ENCODE assay signal across 24 mouse cellular contexts in genomic region chr1:37583795-37584464, GRCm38 (mm10). TPM values are rescaled to one million over a fixed set of nuclear protein-coding genes. Genes with fewer than 3 reads are reported as not detected.
DNase-seq lines count a peak whose midpoint lies in the region; ATAC-seq lines count a peak whose summit lies in the region.
"Had no signal": no experiment of that assay in that cellular context is flagged by ENCODE, and none has a peak within 500 bp of the region (broad histone marks: within the 10 kb centered on the region; RNA-seq: fewer than 3 reads in every experiment).

No protein-coding gene starts in this region.

- H3K9me3 ChIP-seq in intestine, embryonic 14.5 days (ENCODE audit: control insufficient read depth, low read length): no peaks in the 10 kb centered on the region
- no peaks in the 10 kb centered on the region for H3K9me3 ChIP-seq in limb, embryonic 15.5 days
- no peaks in the 10 kb centered on the region for H3K9me3 ChIP-seq in kidney, embryonic 15.5 days (replicated peaks)
- H3K9me3 ChIP-seq: forebrain, embryonic 15.5 days; heart, embryonic 12.5 days; hindbrain, embryonic 13.5 days; megakaryocyte, embryonic 14.5 days; neural tube, embryonic 15.5 days had no signal

- peaks cover 15% of the 10 kb centered on the region; the same call in 1 of the 2 replicates for H3K4me1 ChIP-seq in intestine, embryonic 14.5 days (replicated peaks; ENCODE audit: control insufficient read depth, insufficient read depth, low read length)
- H3K4me1 ChIP-seq in limb, embryonic 15.5 days: peaks cover 10% of the 10 kb centered on the region; the same call in 1 of the 2 replicates
- no peaks in the 10 kb centered on the region for H3K4me1 ChIP-seq in kidney, embryonic 15.5 days
- H3K4me1 ChIP-seq: forebrain, embryonic 15.5 days; hindbrain, embryonic 13.5 days; neural tube, embryonic 15.5 days had no signal

- no peaks in the 10 kb centered on the region for H3K27me3 ChIP-seq in intestine, embryonic 14.5 days (replicated peaks; ENCODE audit: control insufficient read depth, insufficient read depth, low read length)
- H3K27me3 ChIP-seq in limb, embryonic 15.5 days: no peaks in the 10 kb centered on the region
- no peaks in the 10 kb centered on the region for H3K27me3 ChIP-seq in kidney, embryonic 15.5 days
- H3K27me3 ChIP-seq: forebrain, embryonic 15.5 days; heart, embryonic 12.5 days; hindbrain, embryonic 13.5 days; neural tube, embryonic 15.5 days had no signal

- ATAC-seq in intestine, embryonic 14.5 days (replicated peaks; ENCODE audit: low FRiP score, low TSS enrichment, low read depth): peak; percentile 63
- ATAC-seq in limb, embryonic 15.5 days (ENCODE audit: insufficient number of reproducible peaks, low FRiP score, low TSS enrichment, low read depth): 0 out of 2 replicates have a peak, but pooled peaks have one; percentile 10
- ATAC-seq in kidney, embryonic 15.5 days (replicated peaks; ENCODE audit: low FRiP score): no peak
- ATAC-seq: forebrain, embryonic 15.5 days had no signal

- no peaks in the 10 kb centered on the region for H3K36me3 ChIP-seq in intestine, embryonic 14.5 days (ENCODE audit: control insufficient read depth, insufficient read depth, low read length)
- no peaks in the 10 kb centered on the region for H3K36me3 ChIP-seq in limb, embryonic 15.5 days
- no peaks in the 10 kb centered on the region for H3K36me3 ChIP-seq in kidney, embryonic 15.5 days
- H3K36me3 ChIP-seq: forebrain, embryonic 15.5 days; heart, embryonic 12.5 days; hindbrain, embryonic 13.5 days; neural tube, embryonic 15.5 days had no signal

- DNase-seq in cerebellum, postnatal 25 days: peak; percentile 15 to 28
- no peak for DNase-seq in cerebellum, adult 11 months
- peak; percentile 17 to 47 for DNase-seq in lung, adult 18-20 months
- DNase-seq in lung, postnatal 25 days (ENCODE audit: low spot score): no peak
- peak; percentile 59 for DNase-seq in intestine, embryonic 14.5 days (ENCODE audit: low spot score)
- DNase-seq in right cerebral cortex, postnatal 14 days: no peak
- DNase-seq: adrenal gland, postnatal 36 days; B cell, adult 2 months; heart, postnatal 14 days; kidney, adult 18-20 months; kidney, postnatal 10 days; layer of hippocampus, postnatal 36 days; lung, embryonic 14.5 days; midbrain, embryonic 14.5 days; thymus, postnatal 25 days had no signal

- no peak overlapping the region for H3K9ac ChIP-seq in intestine, embryonic 14.5 days (ENCODE audit: low read length)
- H3K9ac ChIP-seq in limb, embryonic 15.5 days: no peak overlapping the region
- no peak overlapping the region for H3K9ac ChIP-seq in kidney, embryonic 15.5 days
- H3K9ac ChIP-seq: forebrain, embryonic 15.5 days; heart, embryonic 12.5 days; hindbrain, embryonic 13.5 days; lung, embryonic 14.5 days; neural tube, embryonic 15.5 days had no signal

- no peak overlapping the region for H3K4me3 ChIP-seq in intestine, embryonic 14.5 days (ENCODE audit: low read depth, low read length)
- no peak overlapping the region for H3K4me3 ChIP-seq in limb, embryonic 15.5 days
- H3K4me3 ChIP-seq in kidney, embryonic 15.5 days (replicated peaks): no peak overlapping the region
- H3K4me3 ChIP-seq: erythroblast, embryonic 14.5 days; forebrain, embryonic 15.5 days; heart, embryonic 12.5 days; hindbrain, embryonic 13.5 days; neural tube, embryonic 15.5 days had no signal

- WGBS in intestine, embryonic 14.5 days: 18% methylated on average over 9 of the region's 9 CpGs
- WGBS in limb, embryonic 15.5 days: 43% methylated on average over 9 of the region's 9 CpGs
- 70% methylated on average over 9 of the region's 9 CpGs for whole genome bisulfite sequencing in kidney, embryonic 15.5 days

- H3K4me2 ChIP-seq in intestine, embryonic 14.5 days (ENCODE audit: low read length): peak overlapping the region; percentile 26
- no peak overlapping the region for H3K4me2 ChIP-seq in limb, embryonic 15.5 days
- H3K4me2 ChIP-seq in kidney, embryonic 15.5 days: no peak overlapping the region
- H3K4me2 ChIP-seq: forebrain, embryonic 15.5 days; heart, embryonic 12.5 days; hindbrain, embryonic 13.5 days; liver, embryonic 11.5 days; lung, embryonic 14.5 days; neural tube, embryonic 15.5 days had no signal

- peak overlapping the region; percentile 51; the same call in 1 of the 2 replicates for H3K27ac ChIP-seq in intestine, embryonic 14.5 days (ENCODE audit: low read depth)
- 0 out of 2 replicates have a peak overlapping the region, but pooled peaks have one; percentile 27 for H3K27ac ChIP-seq in limb, embryonic 15.5 days
- H3K27ac ChIP-seq in kidney, embryonic 15.5 days: no peak overlapping the region
- H3K27ac ChIP-seq: forebrain, embryonic 15.5 days; hindbrain, embryonic 13.5 days; neural tube, embryonic 15.5 days had no signal

RNA-seq across cellular contexts. Expression of gene Mgat4a, which starts 43.1 kb away (rescaled TPM):
- 29.6 and 34.6 TPM in 2 replicates for polyA plus RNA-seq in intestine, embryonic 14.5 days (2014; fragmentation: Nextera tagmentation; extraction: Ambion mirVana)
- polyA plus RNA-seq in limb, embryonic 15.5 days (2015; fragmentation: Nextera tagmentation; extraction: Ambion mirVana): 6.8 and 8.8 TPM in 2 replicates
- polyA plus RNA-seq in kidney, embryonic 15.5 days (2015; fragmentation: Nextera tagmentation; extraction: Ambion mirVana): 5.9 and 6.0 TPM in 2 replicates

Comparison
In these comparisons a context has a peak if more than half of its experiments do, and no peak if none do; other contexts are left out.
1. DNase-seq: peak in cerebellum, postnatal 25 days (2 of 2), lung, adult 18-20 months (2 of 2) and intestine, embryonic 14.5 days (single experiment); none in cerebellum, adult 11 months (single experiment), lung, postnatal 25 days (single experiment) and right cerebral cortex, postnatal 14 days (single experiment).